Mouse (Mus musculus): ENCODE measurements at regions not wholly inside any gene's neighbourhood (a gene's known extent, or its start where the extent isn't known, plus 50 kb on each side); places are given as distances from the start of the nearest gene placed in this dataset.
A peak's percentile ranks its signal among the peaks of the same experiment; 100 is the strongest.
"Not testable (repeated sequence)": the region's sequence is repeated elsewhere in the genome, so short reads cannot be mapped to it uniquely, and the experiment has no call there.

GRCm38 (mm10) chr5:7428291-7428690 lies 83.7 kb upstream of the Zfp804b start:
- DNase-seq = no peak

GRCm38 (mm10) chr5:7436461-7436860 lies 91.9 kb upstream of the Zfp804b start:
- no peak for DNase-seq

- no peak for DNase-seq
Observed at GRCm38 (mm10) chr5:7448001-7448400, 103.4 kb upstream of the Zfp804b start.

GRCm38 (mm10) chr5:7454896-7455295 lies 110.3 kb upstream of the Zfp804b start:
- DNase-seq = no peak

- no peak for DNase-seq
Observed at GRCm38 (mm10) chr5:7457102-7457501, 112.5 kb upstream of the Zfp804b start.

- DNase-seq = no peak
Observed at GRCm38 (mm10) chr5:7489150-7489549, 144.6 kb upstream of the Zfp804b start.

- no peak for DNase-seq
Observed at GRCm38 (mm10) chr5:7489602-7490001, 145.0 kb upstream of the Zfp804b start.

- no peak for DNase-seq
Observed at GRCm38 (mm10) chr5:7517520-7518181, 173.1 kb upstream of the Zfp804b start.

- DNase-seq = no peak
Observed at GRCm38 (mm10) chr5:7532686-7533199, 188.2 kb upstream of the Zfp804b start.

- no peak for DNase-seq
Observed at GRCm38 (mm10) chr5:7539812-7540645, 195.5 kb upstream of the Zfp804b start.

- no peak for DNase-seq
Observed at GRCm38 (mm10) chr5:7540646-7541038, 196.1 kb upstream of the Zfp804b start.

- DNase-seq = no peak
Observed at GRCm38 (mm10) chr5:7543857-7544256, 199.3 kb upstream of the Zfp804b start.

- no peak for DNase-seq
Observed at GRCm38 (mm10) chr5:7580413-7580812, 235.9 kb upstream of the Zfp804b start.

- no peak for DNase-seq
Observed at GRCm38 (mm10) chr5:7586547-7586946, 242.0 kb upstream of the Zfp804b start.

GRCm38 (mm10) chr5:7600418-7600817 lies 255.9 kb upstream of the Zfp804b start:
- no peak for DNase-seq

GRCm38 (mm10) chr5:7607517-7607916 lies 263.0 kb upstream of the Zfp804b start:
- no peak for DNase-seq

- DNase-seq = no peak
Observed at GRCm38 (mm10) chr5:7607924-7608323, 263.4 kb upstream of the Zfp804b start.

GRCm38 (mm10) chr5:7655280-7655679 lies 305.0 kb upstream of the Steap4 start:
- no peak for DNase-seq

GRCm38 (mm10) chr5:7701776-7702175 lies 258.5 kb upstream of the Steap4 start:
- no peak for DNase-seq

GRCm38 (mm10) chr5:7719557-7719956 lies 240.7 kb upstream of the Steap4 start:
- no peak for DNase-seq

GRCm38 (mm10) chr5:7720061-7720460 lies 240.2 kb upstream of the Steap4 start:
- peak; percentile 3 for DNase-seq

GRCm38 (mm10) chr5:7720688-7721087 lies 239.6 kb upstream of the Steap4 start:
- no peak for DNase-seq

GRCm38 (mm10) chr5:7732566-7732965 lies 227.7 kb upstream of the Steap4 start:
- DNase-seq = not testable (repeated sequence)

Measured in adrenal gland, adult 2 months (tissue).